Mouse (Mus musculus) embryonic fibroblast, embryonic 13.5 days (primary cell): ENCODE results near the gene Ppm1h. TPM values are rescaled to one million over a fixed set of nuclear protein-coding genes. Genes with fewer than 3 reads are reported as not detected.

ENCODE experiments used
- H3K27ac ChIP-seq: 2 replicates; pipeline ENCODE4 v1.5.1; 2012; ENCODE audit warnings: low read length, control low read depth, inconsistent platforms; ENCODE audit not compliant: insufficient read depth
- H3K4me1 ChIP-seq: 2 replicates; pipeline ENCODE4 v1.6.1; 2011; ENCODE audit warnings: low read length; ENCODE audit not compliant: control insufficient read depth, insufficient read depth
- H3K4me3 ChIP-seq: 2 replicates; pipeline ENCODE4 v1.5.1; 2011; ENCODE audit warnings: mild to moderate bottlenecking, control low read depth, low read length; ENCODE audit not compliant: insufficient read depth
- CTCF ChIP-seq: IDR thresholded peaks from 2 replicates; pipeline ENCODE4 v1.5.1; 2011; ENCODE audit warnings: mild to moderate bottlenecking, control low read depth, low read length, moderate library complexity, borderline replicate concordance; ENCODE audit not compliant: insufficient read depth
- POLR2A ChIP-seq: IDR thresholded peaks from 2 replicates; pipeline ENCODE4 v1.6.1; 2011; ENCODE audit warnings: low read depth, mild to moderate bottlenecking, control low read depth, low read length, moderate library complexity
- polyA plus RNA-seq: library from polyadenylated mRNA; stranded (reverse); fragments of >200 nt; gene quantifications from 2 replicates; pipeline ENCODE4 v1.2.4, GENCODE M21; 2011; ENCODE audit warnings: low read depth; ENCODE audit not compliant: missing spikeins, insufficient read length

Gene Ppm1h
- polyA plus RNA-seq, 1 experiment: 4.5 TPM

DNA sequence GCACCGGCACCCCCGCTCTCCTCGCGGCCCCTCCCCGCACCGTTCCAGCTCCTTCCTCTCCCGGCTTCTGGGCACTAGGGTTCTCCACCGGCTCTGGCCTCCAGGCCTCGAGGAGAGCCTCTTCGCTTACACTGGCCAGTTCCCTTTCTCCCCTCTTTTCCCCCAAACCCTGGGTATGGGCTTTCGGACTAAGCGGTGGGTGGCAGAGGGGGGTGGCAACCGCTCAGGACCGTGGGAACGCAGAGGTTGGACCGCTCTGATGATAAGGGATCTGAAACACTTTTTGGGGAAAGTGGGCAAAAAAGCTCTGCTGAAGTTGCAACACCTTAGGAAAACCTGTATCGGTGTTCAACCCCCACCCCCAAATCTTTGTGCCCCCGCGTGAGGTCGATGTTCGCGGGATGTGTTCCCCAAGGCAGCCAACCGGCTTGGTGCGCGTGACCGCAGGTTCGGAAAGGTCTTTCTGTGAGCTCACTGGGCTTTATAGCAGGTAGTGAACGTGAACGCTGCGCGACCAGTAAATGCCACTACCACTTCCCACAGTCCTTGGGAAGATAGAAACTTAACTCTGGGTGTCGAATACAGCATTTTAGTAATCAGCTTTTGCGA, 979 bp downstream of the Ppm1h start:
- Histone ChIP-seq H3K27ac (no peak overlapping the region), H3K4me3 (peak overlapping the region; percentile 62), H3K4me1 (no peaks in the 10 kb centered on the region)
- TF ChIP-seq CTCF (no peak), POLR2A (no peak)

- Histone ChIP-seq H3K4me3 (peak overlapping the region; percentile 62), H3K27ac (no peak overlapping the region), H3K4me1 (no peaks in the 10 kb centered on the region)
- TF ChIP-seq POLR2A (no peak), CTCF (no peak)
These were observed 2.0 kb downstream of the Ppm1h start for GRCm38 (mm10) chr10:122680387-122681084.

- no peaks in the 10 kb centered on the region for H3K4me1 ChIP-seq
- no peak overlapping the region for H3K27ac ChIP-seq
- no peak overlapping the region for H3K4me3 ChIP-seq
- TF ChIP-seq POLR2A (no peak), CTCF (no peak)
These were observed 2.5 kb downstream of the Ppm1h start for GRCm38 (mm10) chr10:122681085-122681408.

GRCm38 (mm10) chr10:122683819-122684330, 5.3 kb downstream of the Ppm1h start:
- Histone ChIP-seq H3K4me1 (no peaks in the 10 kb centered on the region), H3K27ac (no peak overlapping the region), H3K4me3 (no peak overlapping the region)
- TF ChIP-seq CTCF: no peak

GRCm38 (mm10) chr10:122685297-122685696, 6.7 kb downstream of the Ppm1h start:
- Histone ChIP-seq H3K4me1 (no peaks in the 10 kb centered on the region), H3K4me3 (no peak overlapping the region), H3K27ac (no peak overlapping the region)
- TF ChIP-seq POLR2A: no peak
- TF ChIP-seq CTCF: no peak

DNA sequence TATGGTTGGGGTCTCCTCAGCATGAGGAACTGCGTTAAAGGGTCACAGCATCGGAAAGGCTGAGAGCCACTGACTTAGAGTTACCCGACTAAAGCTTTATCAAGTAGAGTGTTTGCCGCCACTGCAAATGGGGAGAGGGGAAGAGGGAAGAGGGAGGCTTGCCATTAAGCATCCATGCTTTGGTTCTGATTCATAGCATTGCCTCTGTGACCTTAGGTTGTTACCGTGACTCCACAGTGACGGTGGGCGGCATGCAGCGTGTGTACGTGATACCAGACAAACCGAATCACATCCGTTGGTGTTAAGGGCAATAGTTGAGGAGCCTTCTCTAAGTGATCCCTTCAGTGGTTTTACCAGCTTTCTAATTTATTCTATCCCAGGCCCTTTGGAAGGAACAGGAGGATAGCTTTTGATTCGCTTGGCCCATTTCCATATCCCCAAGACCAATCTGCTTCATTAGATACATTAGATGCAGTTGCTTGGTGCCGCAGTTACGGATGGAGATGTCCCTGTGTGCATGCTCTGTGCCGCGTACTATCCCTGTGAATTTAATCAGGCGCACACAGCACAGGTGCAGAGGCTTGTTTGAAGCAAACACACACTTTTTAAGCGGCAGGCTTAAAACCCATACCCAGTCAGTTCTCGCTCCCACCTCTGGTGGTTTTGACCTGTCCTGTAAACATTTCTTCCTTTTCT, 7.4 kb downstream of the Ppm1h start:
- Histone ChIP-seq H3K4me3 (no peak overlapping the region), H3K27ac (no peak overlapping the region), H3K4me1 (no peaks in the 10 kb centered on the region)
- TF ChIP-seq POLR2A (no peak), CTCF (no peak)

DNA sequence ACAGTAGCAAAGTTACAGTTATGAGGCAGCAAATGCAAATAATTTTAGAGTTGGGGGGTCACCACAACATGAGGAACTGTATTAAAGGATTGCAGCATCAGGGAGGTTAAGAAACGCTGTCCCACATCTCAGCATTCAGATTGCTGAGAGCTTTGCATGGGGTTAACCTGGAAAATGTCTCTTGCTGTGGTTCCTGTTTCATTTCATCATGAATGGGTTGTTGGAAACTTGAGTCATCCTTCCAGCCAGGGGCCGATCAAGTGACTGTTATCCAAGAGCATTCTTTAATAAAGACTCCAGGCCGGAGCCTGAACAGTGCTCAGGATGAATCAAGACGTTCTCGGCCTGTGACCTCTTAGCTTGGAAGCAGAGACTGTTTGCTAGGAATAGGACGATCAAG, 12.1 kb downstream of the Ppm1h start:
- TF ChIP-seq CTCF: no peak
- no peak for TF ChIP-seq POLR2A

DNA sequence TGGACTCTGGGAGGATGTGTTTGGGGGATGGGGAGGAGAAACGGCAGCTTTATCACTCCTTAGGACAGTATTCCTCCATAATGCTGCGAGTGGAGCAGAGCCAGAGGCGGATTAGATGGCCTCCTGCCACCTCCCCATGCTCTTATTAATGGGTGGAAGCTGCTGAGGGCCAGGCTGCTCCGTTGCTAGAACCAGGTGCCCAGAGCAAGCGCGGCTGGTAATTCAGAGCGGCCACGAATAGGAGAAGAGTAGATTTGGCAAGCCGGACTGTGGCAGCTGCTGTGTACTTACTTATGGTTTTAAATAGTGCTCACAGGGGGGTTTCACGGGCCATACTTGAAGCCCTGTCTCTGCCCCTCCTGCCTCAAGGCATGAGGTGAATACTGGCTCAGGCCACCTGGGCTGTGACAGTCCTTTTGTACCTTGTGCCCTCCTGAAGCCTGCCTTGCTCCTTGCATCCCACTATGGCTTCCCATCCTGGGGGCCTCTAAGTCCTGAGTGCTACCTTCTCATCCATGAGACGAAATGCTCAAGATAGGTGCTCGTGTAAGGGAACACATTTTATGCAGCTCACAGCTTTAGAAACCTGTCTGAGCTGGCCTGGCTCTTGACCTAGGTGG, 14.7 kb downstream of the Ppm1h start:
- H3K27ac ChIP-seq: no peak overlapping the region
- H3K4me1 ChIP-seq: no peaks in the 10 kb centered on the region
- H3K4me3 ChIP-seq: no peak overlapping the region
- TF ChIP-seq CTCF: no peak
- no peak for TF ChIP-seq POLR2A

More for the DNA sequence above, 12.1 kb downstream of the Ppm1h start:
- no peak overlapping the region for H3K27ac ChIP-seq
- no peaks in the 10 kb centered on the region for H3K4me1 ChIP-seq
- H3K4me3 ChIP-seq: no peak overlapping the region

GRCm38 (mm10) chr10:122693911-122694618, 15.5 kb downstream of the Ppm1h start:
- no peak overlapping the region for H3K27ac ChIP-seq
- TF ChIP-seq POLR2A: no peak
- no peak for TF ChIP-seq CTCF
- no peaks in the 10 kb centered on the region for H3K4me1 ChIP-seq
- no peak overlapping the region for H3K4me3 ChIP-seq
